Mouse (Mus musculus) liver, adult 2 months (tissue): ENCODE measurements at regions not wholly inside any gene's neighbourhood (a gene's known extent, or its start where the extent isn't known, plus 50 kb on each side); places are given as distances from the start of the nearest gene placed in this dataset.

Experiments used
- CTCF ChIP-seq: fragments of 200-500 bp; IDR thresholded peaks from 2 replicates; pipeline ENCODE4 v1.5.1; 2011; ENCODE audit warnings: low read depth, low read length, control low read depth
- POLR2A ChIP-seq: fragments of 200-500 bp; IDR thresholded peaks from 2 replicates; pipeline ENCODE4 v1.6.1; 2011; ENCODE audit warnings: low read length, control low read depth; ENCODE audit not compliant: insufficient read depth; ENCODE audit errors: extremely low read depth

DNA sequence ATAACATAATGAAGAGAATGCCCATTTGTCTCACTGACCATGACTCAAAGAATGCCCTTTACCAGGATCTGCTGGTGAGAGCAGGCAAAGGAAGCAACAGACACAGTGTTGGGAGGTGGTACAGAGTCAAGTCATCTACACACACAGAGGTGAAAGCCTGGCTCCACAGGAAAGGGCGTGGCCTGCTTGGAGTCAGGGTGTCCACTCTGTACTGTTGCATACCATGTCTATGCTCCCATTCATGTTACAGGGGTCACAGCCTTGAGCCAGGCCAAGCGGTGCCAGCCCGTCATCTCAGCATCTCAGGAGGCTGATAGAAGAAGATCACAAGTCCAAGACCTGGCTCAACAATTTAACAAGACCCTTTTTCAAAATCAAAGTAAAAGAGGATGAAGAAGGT lies 57.8 kb upstream of the Tcerg1l start:
- no peak for TF ChIP-seq POLR2A
- TF ChIP-seq CTCF, result no peak
